Mouse (Mus musculus): Measurements from ENCODE around the gene Tmprss9. TPM values are rescaled to one million over a fixed set of nuclear protein-coding genes. Genes with fewer than 3 reads are reported as not detected.

Gene Tmprss9
- polyA plus RNA-seq, 1 experiment from 2014 or later: 0.05 TPM

- Histone ChIP-seq H3K4me3 (replicated peaks) (peak overlapping the region; percentile 35), H3K27me3 (peaks cover 28% of the 10 kb centered on the region), H3K9ac (peak overlapping the region; percentile 18; the same call in 1 of the 2 replicates), H3K4me1 (replicated peaks) (peaks cover 32% of the 10 kb centered on the region), H3K27ac (peak overlapping the region; percentile 53; the same call in 1 of the 2 replicates), H3K9me3 (replicated peaks) (no peaks in the 10 kb centered on the region), H3K36me3 (no peaks in the 10 kb centered on the region), H3K4me2 (peak overlapping the region; percentile 56)
- peak; percentile 43; the same call in 1 of the 2 replicates for ATAC-seq (ENCODE audit: low read depth)
- no peak for DNase-seq
- 8% methylated on average over 16 of the region's 16 CpGs for WGBS (ENCODE audit: insufficient replicate concordance)
Observed at GRCm38 (mm10) chr10:80921923-80922322, 50.3 kb downstream of the Tmprss9 start.

- H3K4me2 ChIP-seq: no peak overlapping the region
- DNase-seq (no peak), ATAC-seq (ENCODE audit: low read depth) (no peak)
- H3K9ac ChIP-seq: no peak overlapping the region
- peaks cover 40% of the 10 kb centered on the region for H3K4me1 ChIP-seq (replicated peaks)
- H3K9me3 ChIP-seq (replicated peaks): no peaks in the 10 kb centered on the region
- no peak overlapping the region for H3K4me3 ChIP-seq (replicated peaks)
- H3K27ac ChIP-seq: no peak overlapping the region
- no peaks in the 10 kb centered on the region for H3K36me3 ChIP-seq
- peaks cover 18% of the 10 kb centered on the region for H3K27me3 ChIP-seq
- 42% methylated on average over 3 of the region's 3 CpGs for WGBS (ENCODE audit: insufficient replicate concordance)
Observed at GRCm38 (mm10) chr10:80925472-80925871, 53.8 kb downstream of the Tmprss9 start.

GRCm38 (mm10) chr10:80928586-80929298 is 57.1 kb downstream of the Tmprss9 start:
- ATAC-seq (ENCODE audit: low read depth): peak; percentile 15; the same call in 1 of the 2 replicates
- Histone ChIP-seq H3K27me3 (peaks cover 48% of the 10 kb centered on the region), H3K4me2 (peak overlapping the region; percentile 86), H3K36me3 (no peaks in the 10 kb centered on the region), H3K9ac (peak overlapping the region; percentile 62), H3K9me3 (replicated peaks) (no peaks in the 10 kb centered on the region), H3K27ac (peak overlapping the region; percentile 63; the same call in 1 of the 2 replicates), H3K4me1 (replicated peaks) (peaks cover 57% of the 10 kb centered on the region), H3K4me3 (replicated peaks) (peak overlapping the region; percentile 59)
- WGBS (ENCODE audit: insufficient replicate concordance): under 1% methylated on average over 48 of the region's 48 CpGs
- DNase-seq: peak; percentile 73

GRCm38 (mm10) chr10:80929299-80930226 is 57.9 kb downstream of the Tmprss9 start, which contains the start of gene Gadd45b:
Gene Gadd45b, plus strand, starts transcription at chr10:80930073.
- Histone ChIP-seq H3K4me2 (peak within 1 kb of the TSS; percentile 86), H3K36me3 (no peaks in the 10 kb centered on the region), H3K27me3 (peaks cover 56% of the 10 kb centered on the region), H3K9ac (peak within 1 kb of the TSS; percentile 68), H3K4me3 (replicated peaks) (peak within 1 kb of the TSS; percentile 59), H3K9me3 (replicated peaks) (no peaks in the 10 kb centered on the region), H3K27ac (peak within 1 kb of the TSS; percentile 63), H3K4me1 (replicated peaks) (peaks cover 63% of the 10 kb centered on the region)
- peak; percentile 83 for ATAC-seq (ENCODE audit: low read depth)
- peak; percentile 96 for DNase-seq
- WGBS (ENCODE audit: insufficient replicate concordance): under 1% methylated on average over 56 of the region's 56 CpGs

GRCm38 (mm10) chr10:80930361-80931152 is 58.9 kb downstream of the Tmprss9 start:
- Histone ChIP-seq H3K27ac (no peak overlapping the region), H3K4me3 (replicated peaks) (peak overlapping the region; percentile 59), H3K4me1 (replicated peaks) (peaks cover 66% of the 10 kb centered on the region), H3K36me3 (no peaks in the 10 kb centered on the region), H3K9me3 (replicated peaks) (no peaks in the 10 kb centered on the region), H3K4me2 (peak overlapping the region; percentile 86), H3K9ac (peak overlapping the region; percentile 68), H3K27me3 (peaks cover 64% of the 10 kb centered on the region)
- DNase-seq (no peak), ATAC-seq (ENCODE audit: low read depth) (no peak)
- 1% methylated on average over 45 of the region's 45 CpGs for WGBS (ENCODE audit: insufficient replicate concordance)

GRCm38 (mm10) chr10:80931153-80931671 is 59.6 kb downstream of the Tmprss9 start:
- H3K9ac ChIP-seq: no peak overlapping the region
- H3K4me2 ChIP-seq: peak overlapping the region; percentile 86
- H3K27me3 ChIP-seq: peaks cover 71% of the 10 kb centered on the region
- peaks cover 72% of the 10 kb centered on the region for H3K4me1 ChIP-seq (replicated peaks)
- no peak for DNase-seq
- no peak overlapping the region for H3K27ac ChIP-seq
- peak overlapping the region; percentile 59 for H3K4me3 ChIP-seq (replicated peaks)
- no peaks in the 10 kb centered on the region for H3K9me3 ChIP-seq (replicated peaks)
- no peaks in the 10 kb centered on the region for H3K36me3 ChIP-seq
- 12% methylated on average over 14 of the region's 14 CpGs for WGBS (ENCODE audit: insufficient replicate concordance)
- ATAC-seq (ENCODE audit: low read depth): no peak

GRCm38 (mm10) chr10:80931695-80932094 is 60.0 kb downstream of the Tmprss9 start:
- peak overlapping the region; percentile 86 for H3K4me2 ChIP-seq
- H3K4me3 ChIP-seq (replicated peaks): peak overlapping the region; percentile 59
- H3K36me3 ChIP-seq: no peaks in the 10 kb centered on the region
- no peak for DNase-seq
- no peak for ATAC-seq (ENCODE audit: low read depth)
- peaks cover 77% of the 10 kb centered on the region for H3K4me1 ChIP-seq (replicated peaks)
- H3K27ac ChIP-seq: no peak overlapping the region
- no peak overlapping the region for H3K9ac ChIP-seq
- H3K9me3 ChIP-seq (replicated peaks): no peaks in the 10 kb centered on the region
- H3K27me3 ChIP-seq: peaks cover 76% of the 10 kb centered on the region
- WGBS (ENCODE audit: insufficient replicate concordance): 4% methylated on average over 26 of the region's 26 CpGs

GRCm38 (mm10) chr10:80932206-80932605 is 60.6 kb downstream of the Tmprss9 start:
- Histone ChIP-seq H3K36me3 (no peaks in the 10 kb centered on the region), H3K9me3 (replicated peaks) (no peaks in the 10 kb centered on the region), H3K4me3 (replicated peaks) (peak overlapping the region; percentile 59), H3K9ac (peak overlapping the region; percentile 50), H3K4me2 (peak overlapping the region; percentile 86), H3K27ac (no peak overlapping the region), H3K27me3 (peaks cover 81% of the 10 kb centered on the region), H3K4me1 (replicated peaks) (peaks cover 81% of the 10 kb centered on the region)
- WGBS (ENCODE audit: insufficient replicate concordance): under 1% methylated on average over 20 of the region's 20 CpGs
- DNase-seq (no peak), ATAC-seq (ENCODE audit: low read depth) (no peak)

GRCm38 (mm10) chr10:80932700-80933420 is 61.2 kb downstream of the Tmprss9 start:
- H3K27ac ChIP-seq: no peak overlapping the region
- no peaks in the 10 kb centered on the region for H3K9me3 ChIP-seq (replicated peaks)
- peak overlapping the region; percentile 50 for H3K9ac ChIP-seq
- WGBS (ENCODE audit: insufficient replicate concordance): 2% methylated on average over 17 of the region's 17 CpGs
- peaks cover 87% of the 10 kb centered on the region for H3K27me3 ChIP-seq
- no peaks in the 10 kb centered on the region for H3K36me3 ChIP-seq
- peak overlapping the region; percentile 86 for H3K4me2 ChIP-seq
- DNase-seq (no peak), ATAC-seq (ENCODE audit: low read depth) (no peak)
- peak overlapping the region; percentile 59 for H3K4me3 ChIP-seq (replicated peaks)
- H3K4me1 ChIP-seq (replicated peaks): peaks cover 83% of the 10 kb centered on the region

- 3% methylated on average over 21 of the region's 21 CpGs for WGBS (ENCODE audit: insufficient replicate concordance)
- ATAC-seq (ENCODE audit: low read depth) (no peak), DNase-seq (no peak)
- Histone ChIP-seq H3K4me1 (replicated peaks) (peaks cover 85% of the 10 kb centered on the region), H3K9me3 (replicated peaks) (no peaks in the 10 kb centered on the region), H3K36me3 (no peaks in the 10 kb centered on the region), H3K27ac (no peak overlapping the region), H3K27me3 (peaks cover 94% of the 10 kb centered on the region), H3K4me2 (peak overlapping the region; percentile 86), H3K4me3 (replicated peaks) (peak overlapping the region; percentile 59), H3K9ac (no peak overlapping the region; the same call in 1 of the 2 replicates)
Observed at GRCm38 (mm10) chr10:80933421-80933979, 61.9 kb downstream of the Tmprss9 start.

Measured in liver, embryonic 13.5 days (tissue).